Mouse (Mus musculus): ENCODE results near the gene Olfr1023.

The Olfr1023 gene

GRCm38 (mm10) chr2:85885340-85885739, at the start of gene Olfr1023:
Gene Olfr1023, plus strand, starts transcription at chr2:85885640.
- in situ Hi-C loops (cut with MboI): no loop called here

GRCm38 (mm10) chr2:85845383-85845782, 40.1 kb upstream of the Olfr1023 start, which contains the start of gene Olfr1019:
Gene Olfr1019, minus strand, starts transcription at chr2:85845483.
- in situ Hi-C loops (cut with MboI): no loop called here

DNA sequence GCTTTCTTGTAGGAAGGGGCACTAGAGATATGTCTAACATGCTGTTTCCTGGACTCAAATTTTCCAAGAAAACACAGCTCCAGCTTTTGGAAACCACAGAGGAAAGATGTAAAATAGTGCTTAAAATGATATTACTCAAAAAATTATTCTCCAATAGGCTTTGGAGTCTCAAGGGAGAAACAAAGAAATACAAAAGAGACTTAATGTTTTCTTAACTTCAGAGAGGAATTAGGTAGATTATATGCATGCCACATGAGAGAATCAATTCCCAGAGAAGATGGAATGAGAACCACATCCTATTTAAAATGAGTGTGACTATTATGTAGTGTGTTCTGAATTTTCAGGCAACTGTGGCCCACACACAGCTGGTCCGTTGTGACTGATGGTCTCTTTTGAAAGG, 38.7 kb upstream of the Olfr1023 start, which contains the start of gene Olfr1020:
Gene Olfr1020 (plus strand): TSS at position 301 of the 400 bp plus-strand sequence.
- in situ Hi-C loops (cut with MboI): no loop called here

- in situ Hi-C loops (cut with MboI): no loop called here
These were observed 17.1 kb upstream of the Olfr1023 start, which contains the start of gene Olfr1022 for GRCm38 (mm10) chr2:85868294-85868693. Gene Olfr1022, plus strand, starts transcription at chr2:85868594.

DNA sequence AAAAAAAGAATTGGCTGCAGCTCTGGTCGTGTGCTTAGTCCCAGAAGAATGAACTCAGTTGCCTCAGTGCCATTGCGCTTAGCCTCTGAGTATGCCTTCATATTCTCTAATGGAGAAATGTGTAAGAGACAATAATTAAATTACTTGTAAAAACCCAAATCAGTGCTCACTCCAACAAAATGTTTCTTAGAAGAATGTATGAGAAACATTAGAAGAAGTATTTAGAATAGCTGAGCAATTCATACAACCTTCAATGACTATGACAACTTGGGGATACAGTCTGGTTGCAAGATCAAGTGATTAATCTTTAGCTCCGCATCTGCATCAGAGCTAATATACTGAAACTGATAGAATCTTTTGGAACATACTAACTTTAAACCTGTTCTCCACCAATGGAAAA, 19.5 kb downstream of the Olfr1023 start, which contains the start of gene Olfr1024:
Gene Olfr1024 (minus strand): TSS at position 101 of the 400 bp plus-strand sequence.
- in situ Hi-C loops (cut with MboI): no loop called here

DNA sequence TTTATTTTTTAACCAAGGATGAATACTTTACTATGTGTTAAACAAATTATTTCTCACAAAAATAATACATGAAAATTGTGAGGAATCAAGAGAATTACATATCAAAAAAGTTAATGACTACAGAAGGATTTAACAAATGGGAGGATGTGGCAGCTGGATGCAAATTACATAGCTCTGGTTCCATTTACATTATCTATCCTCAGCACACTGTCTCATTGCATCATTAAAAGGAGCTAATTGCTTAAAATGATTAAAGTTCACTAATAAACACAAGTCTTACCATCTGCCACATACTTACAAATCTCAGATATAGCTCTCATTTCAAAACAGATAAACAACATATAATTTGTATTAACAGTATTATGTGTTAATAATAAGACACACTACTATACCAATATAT, 27.8 kb downstream of the Olfr1023 start:
- in situ Hi-C loops (cut with MboI): no loop called here

DNA sequence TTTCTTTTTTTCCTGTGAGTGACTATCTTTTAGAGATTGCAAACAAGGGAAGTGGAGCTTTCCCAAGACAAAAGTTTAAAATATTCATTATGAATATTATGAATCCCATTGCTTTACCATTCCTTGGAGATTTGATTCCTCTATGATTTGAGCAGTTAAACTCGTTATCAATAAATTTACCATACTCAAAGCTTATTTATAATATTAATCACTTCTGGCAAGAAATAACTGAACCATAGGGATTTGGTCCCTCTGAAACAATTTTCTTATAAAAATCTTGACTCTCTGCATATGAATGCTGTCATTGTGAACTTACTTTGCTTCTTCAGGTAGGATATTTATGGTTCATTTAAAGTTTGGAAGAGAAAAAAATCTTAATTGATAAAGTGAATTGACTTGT, 29.5 kb downstream of the Olfr1023 start, which contains the start of gene Olfr1025-ps1:
Gene Olfr1025-ps1 (plus strand): TSS at position 301 of the 400 bp plus-strand sequence.
- in situ Hi-C loops (cut with MboI): no loop called here

DNA sequence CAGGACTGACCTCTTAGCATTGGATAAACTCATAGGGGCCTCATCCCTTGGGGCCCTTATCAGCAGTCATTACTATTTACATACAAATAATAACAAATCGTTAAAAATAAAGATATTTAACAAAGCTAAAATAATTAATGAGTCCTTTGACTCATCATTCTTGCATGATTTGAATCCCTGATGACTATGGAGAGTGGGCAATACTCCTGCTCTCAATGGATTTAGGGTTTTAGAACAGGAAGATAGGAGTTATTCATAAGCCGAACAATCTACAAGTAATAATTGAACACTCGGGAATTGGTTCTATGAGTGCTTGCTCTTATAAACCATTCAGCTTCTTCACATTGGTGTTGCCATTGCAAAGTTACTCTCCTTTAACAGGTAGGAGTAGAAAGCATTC, 35.8 kb downstream of the Olfr1023 start, which contains the start of gene Olfr1026:
Gene Olfr1026 (plus strand): TSS at position 301 of the 400 bp plus-strand sequence.
- in situ Hi-C loops (cut with MboI): no loop called here

Data from mature B cell (primary cell).